8 mouse cellular contexts compared by ENCODE assay signal in genomic region chr11:24061819-24062218, GRCm38 (mm10). TPM values are rescaled to one million over a fixed set of nuclear protein-coding genes. Genes with fewer than 3 reads are reported as not detected.
DNase-seq lines count a peak whose midpoint lies in the region; ATAC-seq and TF ChIP-seq lines count a peak whose summit lies in the region.

No protein-coding gene starts in this region.

- DNase-seq in lung, postnatal 10 days: no peak
- no peak for DNase-seq in forebrain, embryonic 14.5 days (ENCODE audit: low spot score)
- no peak for DNase-seq in liver, postnatal 0 days
- no peak for DNase-seq in adrenal gland, postnatal 4 days (ENCODE audit: low spot score in 2 of 2)
- DNase-seq in thymus, postnatal 25 days: no peak
- no peak for DNase-seq in natural killer cell, adult 2 months (ENCODE audit: low spot score in 2 of 2)

- H3K27ac ChIP-seq in lung, embryonic 16.5 days (ENCODE audit: low read length): no peak overlapping the region
- no peak overlapping the region for H3K27ac ChIP-seq in forebrain, embryonic 14.5 days (ENCODE audit: low read depth, low read length)
- no peak overlapping the region for H3K27ac ChIP-seq in liver, postnatal 0 days (ENCODE audit: low read depth)
- no peak overlapping the region for H3K27ac ChIP-seq in stomach, embryonic 15.5 days

- TF ChIP-seq CTCF in liver, postnatal 0 days (IDR thresholded peaks at IDR 0.05; ENCODE audit: low read depth): no peak

- peak overlapping the region; percentile 55 for H3K4me2 ChIP-seq in lung, embryonic 16.5 days (ENCODE audit: low read depth, low read length)
- H3K4me2 ChIP-seq in forebrain, embryonic 14.5 days (ENCODE audit: low read length): peak overlapping the region; percentile 62
- H3K4me2 ChIP-seq in liver, postnatal 0 days (ENCODE audit: low read depth, low read length): peak overlapping the region; percentile 6
- peak overlapping the region; percentile 63 for H3K4me2 ChIP-seq in stomach, embryonic 15.5 days

- 5% methylated on average over 14 of the region's 14 CpGs for WGBS in lung, embryonic 16.5 days
- 3% methylated on average over 14 of the region's 14 CpGs for WGBS in forebrain, embryonic 14.5 days
- WGBS in liver, postnatal 0 days (ENCODE audit: insufficient replicate concordance): 3% methylated on average over 14 of the region's 14 CpGs
- WGBS in stomach, embryonic 15.5 days: 3% methylated on average over 14 of the region's 14 CpGs

- ATAC-seq in lung, embryonic 16.5 days (ENCODE audit: low read depth): no peak; the same call in 1 of the 2 replicates
- ATAC-seq in forebrain, embryonic 14.5 days: peak; percentile 73
- no peak for ATAC-seq in liver, postnatal 0 days
- no peak for ATAC-seq in stomach, embryonic 15.5 days (ENCODE audit: insufficient read depth, low FRiP score, low read depth)

- no peak for TF ChIP-seq EP300 in liver, postnatal 0 days (IDR thresholded peaks at IDR 0.05; ENCODE audit: low read depth)

- peaks cover 5% of the 10 kb centered on the region for H3K4me1 ChIP-seq in lung, embryonic 16.5 days (replicated peaks; ENCODE audit: control insufficient read depth, insufficient read depth, low read length)
- H3K4me1 ChIP-seq in forebrain, embryonic 14.5 days (ENCODE audit: control insufficient read depth, insufficient read depth, low read length): peaks cover 4% of the 10 kb centered on the region
- no peaks in the 10 kb centered on the region for H3K4me1 ChIP-seq in liver, postnatal 0 days (ENCODE audit: insufficient read depth)
- H3K4me1 ChIP-seq in stomach, embryonic 15.5 days: 0 out of 2 replicates have a peak, but pooled peaks cover 7% of the 10 kb centered on the region

- H3K9me3 ChIP-seq in lung, embryonic 16.5 days (ENCODE audit: control insufficient read depth, low read length): no peaks in the 10 kb centered on the region
- no peaks in the 10 kb centered on the region for H3K9me3 ChIP-seq in forebrain, embryonic 14.5 days (replicated peaks; ENCODE audit: control insufficient read depth, low read length)
- H3K9me3 ChIP-seq in liver, postnatal 0 days (ENCODE audit: low read length): no peaks in the 10 kb centered on the region
- H3K9me3 ChIP-seq in stomach, embryonic 15.5 days: no peaks in the 10 kb centered on the region

- H3K4me3 ChIP-seq in lung, embryonic 16.5 days (ENCODE audit: low read length): peak overlapping the region; percentile 28
- peak overlapping the region; percentile 29 for H3K4me3 ChIP-seq in forebrain, embryonic 14.5 days (ENCODE audit: low read depth, low read length)
- H3K4me3 ChIP-seq in liver, postnatal 0 days (ENCODE audit: low read depth, low read length): no peak overlapping the region
- peak overlapping the region; percentile 27 for H3K4me3 ChIP-seq in stomach, embryonic 15.5 days (replicated peaks)

- peaks cover 37% of the 10 kb centered on the region for H3K27me3 ChIP-seq in lung, embryonic 16.5 days (ENCODE audit: control insufficient read depth, insufficient read depth, low read depth, low read length)
- no peaks in the 10 kb centered on the region for H3K27me3 ChIP-seq in forebrain, embryonic 14.5 days (replicated peaks; ENCODE audit: control insufficient read depth, insufficient read depth, low read length)
- H3K27me3 ChIP-seq in liver, postnatal 0 days (ENCODE audit: insufficient read depth, low read length): peaks cover 38% of the 10 kb centered on the region
- peaks cover 5% of the 10 kb centered on the region; the same call in 1 of the 2 replicates for H3K27me3 ChIP-seq in stomach, embryonic 15.5 days (replicated peaks)

- no peaks in the 10 kb centered on the region for H3K36me3 ChIP-seq in lung, embryonic 16.5 days (ENCODE audit: control insufficient read depth, insufficient read depth, low read length)
- no peaks in the 10 kb centered on the region for H3K36me3 ChIP-seq in forebrain, embryonic 14.5 days (ENCODE audit: control insufficient read depth, insufficient read depth, low read length)
- H3K36me3 ChIP-seq in liver, postnatal 0 days (replicated peaks; ENCODE audit: insufficient read depth, low read length): no peaks in the 10 kb centered on the region
- H3K36me3 ChIP-seq in stomach, embryonic 15.5 days: no peaks in the 10 kb centered on the region

- no peak overlapping the region for H3K9ac ChIP-seq in lung, embryonic 16.5 days (ENCODE audit: low read length)
- H3K9ac ChIP-seq in forebrain, embryonic 14.5 days (ENCODE audit: low read length): peak overlapping the region; percentile 54
- no peak overlapping the region for H3K9ac ChIP-seq in liver, postnatal 0 days (replicated peaks)
- H3K9ac ChIP-seq in stomach, embryonic 15.5 days: no peak overlapping the region

RNA-seq across cellular contexts. Expression of gene A830031A19Rik, which starts 13.0 kb away (rescaled TPM):
- not detected in 2 replicates for polyA plus RNA-seq in lung, embryonic 16.5 days (2015; fragmentation: Nextera tagmentation; extraction: Ambion mirVana)
- polyA plus RNA-seq in forebrain, embryonic 14.5 days (2014; fragmentation: Nextera tagmentation; extraction: Ambion mirVana): 0.32 and 0.41 TPM in 2 replicates
- polyA plus RNA-seq in liver, postnatal 0 days (2015; fragmentation: Nextera tagmentation; extraction: Ambion mirVana): not detected in 2 replicates
- not detected in 2 replicates for polyA plus RNA-seq in stomach, embryonic 15.5 days (2015; fragmentation: Nextera tagmentation; extraction: Ambion mirVana)
- total RNA-seq in adrenal gland, postnatal 4 days (2021): not detected

RNA-seq across cellular contexts. Expression of gene Bcl11a, which starts 16.0 kb away (rescaled TPM):
- 13.0 and 15.3 TPM in 2 replicates for polyA plus RNA-seq in lung, embryonic 16.5 days (2015; fragmentation: Nextera tagmentation; extraction: Ambion mirVana)
- 148 and 174 TPM in 2 replicates for polyA plus RNA-seq in forebrain, embryonic 14.5 days (2014; fragmentation: Nextera tagmentation; extraction: Ambion mirVana)
- 6.6 and 10.3 TPM in 2 replicates for polyA plus RNA-seq in liver, postnatal 0 days (2015; fragmentation: Nextera tagmentation; extraction: Ambion mirVana)
- polyA plus RNA-seq in stomach, embryonic 15.5 days (2015; fragmentation: Nextera tagmentation; extraction: Ambion mirVana): 24.5 and 25.1 TPM in 2 replicates
- 1 to 10 TPM; 5.9 to 7.8 TPM for total RNA-seq in adrenal gland, postnatal 4 days (2021)

Comparison
In these comparisons a context has a peak if more than half of its experiments do, and no peak if none do; other contexts are left out.
1. H3K4me2 ChIP-seq: peak in every context shown above with its lines; median percentile 63 in stomach, embryonic 15.5 days; 62 in forebrain, embryonic 14.5 days; 55 in lung, embryonic 16.5 days; 6 in liver, postnatal 0 days.